Mouse (Mus musculus) hindbrain, embryonic 13.5 days (tissue): Measurements from ENCODE around the gene Klhl25. TPM values are rescaled to one million over a fixed set of nuclear protein-coding genes. Genes with fewer than 3 reads are reported as not detected.

Source experiments
- ATAC-seq: fragments of 200-750 bp; cut with Nextera tagmentation; 2 replicates; pipeline ENCODE4 v1.8.0; 2017; ENCODE audit warnings: moderate TSS enrichment; ENCODE audit not compliant: low FRiP score
- H3K27ac ChIP-seq: fragments of 300-500 bp; sonication (generic); 2 replicates; pipeline ENCODE4 v1.5.1; 2015; ENCODE audit warnings: inconsistent platforms, mild to moderate bottlenecking, moderate library complexity
- H3K27me3 ChIP-seq: fragments of 300-500 bp; sonication (generic); 2 replicates; pipeline ENCODE4 v1.6.1; 2015; ENCODE audit warnings: mild to moderate bottlenecking, inconsistent platforms
- H3K36me3 ChIP-seq: fragments of 300-500 bp; sonication (generic); 2 replicates; pipeline ENCODE4 v1.6.1; 2015; ENCODE audit warnings: mild to moderate bottlenecking, inconsistent platforms
- H3K4me1 ChIP-seq: fragments of 300-500 bp; sonication (generic); replicated peaks from 2 replicates; pipeline ENCODE4 v1.6.1; 2015; ENCODE audit warnings: inconsistent platforms
- H3K4me2 ChIP-seq: fragments of 300-500 bp; sonication (generic); 2 replicates; pipeline ENCODE4 v1.6.1; 2015; ENCODE audit warnings: inconsistent platforms, mild to moderate bottlenecking, moderate library complexity
- H3K4me3 ChIP-seq: fragments of 300-500 bp; sonication (generic); 2 replicates; pipeline ENCODE4 v1.5.1; 2015; ENCODE audit warnings: mild to moderate bottlenecking, inconsistent platforms
- H3K9ac ChIP-seq: fragments of 300-500 bp; sonication (generic); 2 replicates; pipeline ENCODE4 v1.6.1; 2015; ENCODE audit warnings: mild to moderate bottlenecking, inconsistent platforms
- H3K9me3 ChIP-seq: fragments of 300-500 bp; sonication (generic); 2 replicates; pipeline ENCODE4 v1.6.1; 2016; ENCODE audit warnings: inconsistent platforms
- WGBS: fragments of 180-500 bp; shearing (Covaris S2); methylation state at CpG from one replicate; pipeline ENCODE4 v1.1.7; 2015; 5-methylcytosine and 5-hydroxymethylcytosine counted together
- polyA plus RNA-seq: library from polyadenylated mRNA; unstranded; fragments of >200 nt; fragmentation: Nextera tagmentation; extraction: Ambion mirVana; gene quantifications from 2 replicates; pipeline ENCODE4 v1.2.1, GENCODE M21; 2015

The Klhl25 gene
- polyA plus RNA-seq = 25.7 and 32.9 TPM in 2 replicates

- H3K4me1 ChIP-seq = peaks cover 40% of the 10 kb centered on the region
- H3K9ac ChIP-seq = peak within 1 kb of the TSS; percentile 93
- no peaks in the 10 kb centered on the region for H3K9me3 ChIP-seq
- peak within 1 kb of the TSS; percentile 78 for H3K4me3 ChIP-seq
- no peaks in the 10 kb centered on the region for H3K36me3 ChIP-seq
- peak within 1 kb of the TSS; percentile 84 for H3K27ac ChIP-seq
- under 1% methylated on average over 59 of the region's 60 CpGs for WGBS
- peak within 1 kb of the TSS; percentile 75 for H3K4me2 ChIP-seq
- ATAC-seq = peak; percentile 93
- H3K27me3 ChIP-seq = no peaks in the 10 kb centered on the region
Observed at GRCm38 (mm10) chr7:75848115-75848775, at the start of gene Klhl25. Klhl25 (plus strand) TSS chr7:75848310.

DNA sequence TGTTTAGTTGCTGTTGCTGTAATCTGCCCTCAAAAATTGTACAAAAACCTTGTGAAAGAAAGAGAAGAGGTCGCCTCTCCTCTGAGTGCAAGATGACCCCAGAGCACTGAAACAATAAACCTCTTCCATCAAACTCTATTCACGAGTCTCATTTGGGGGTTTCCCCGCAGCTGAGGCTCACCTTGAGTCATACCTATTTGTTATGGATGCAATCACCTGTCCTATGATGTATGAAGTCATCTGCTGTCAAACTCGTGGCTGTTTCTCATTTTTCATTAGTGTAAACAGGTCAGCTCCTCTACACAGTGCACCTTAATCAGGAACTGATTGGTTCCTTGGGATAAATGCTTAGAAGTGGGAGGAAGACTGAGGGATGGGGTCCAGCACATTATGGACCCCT lies 47.6 kb upstream of the Klhl25 start:
- no peaks in the 10 kb centered on the region for H3K9me3 ChIP-seq
- no peak overlapping the region for H3K27ac ChIP-seq
- H3K27me3 ChIP-seq = no peaks in the 10 kb centered on the region
- ATAC-seq = no peak
- H3K4me2 ChIP-seq = no peak overlapping the region
- H3K4me3 ChIP-seq = no peak overlapping the region
- no peak overlapping the region for H3K9ac ChIP-seq
- no peaks in the 10 kb centered on the region for H3K36me3 ChIP-seq
- 73% methylated on average over 4 of the region's 4 CpGs for WGBS
- peaks cover 7% of the 10 kb centered on the region for H3K4me1 ChIP-seq

- Histone ChIP-seq H3K4me3 (no peak overlapping the region), H3K4me1 (peaks cover 11% of the 10 kb centered on the region), H3K27me3 (no peaks in the 10 kb centered on the region), H3K36me3 (no peaks in the 10 kb centered on the region), H3K9me3 (no peaks in the 10 kb centered on the region), H3K4me2 (no peak overlapping the region), H3K9ac (no peak overlapping the region), H3K27ac (no peak overlapping the region)
- ATAC-seq = no peak
- 85% methylated on average over 3 of the region's 3 CpGs for WGBS
Observed at GRCm38 (mm10) chr7:75801022-75801421, 47.1 kb upstream of the Klhl25 start.

- no peak overlapping the region for H3K9ac ChIP-seq
- no peak for ATAC-seq
- WGBS = 93% methylated on average over 5 of the region's 5 CpGs
Observed at GRCm38 (mm10) chr7:75801621-75802358, 46.3 kb upstream of the Klhl25 start.

DNA sequence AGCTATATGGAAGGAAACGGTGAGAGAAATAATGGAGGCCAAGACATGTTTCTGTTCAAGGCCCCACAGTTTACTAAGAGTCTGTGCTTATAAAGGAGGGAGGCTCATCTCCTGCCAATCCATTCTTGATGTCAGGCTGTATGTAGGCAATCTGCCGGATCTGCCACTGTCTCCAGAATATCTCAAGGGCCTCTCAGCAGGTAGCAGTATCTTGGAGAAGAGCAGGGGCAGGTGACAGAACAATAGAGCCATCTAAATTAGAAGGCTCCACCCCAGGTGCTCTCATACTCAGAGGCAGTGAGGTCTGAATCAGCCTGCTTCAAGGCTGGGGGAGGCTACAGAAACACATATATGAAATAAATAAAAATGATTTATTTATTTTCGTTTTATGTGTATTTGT lies 45.2 kb upstream of the Klhl25 start:
- H3K9me3 ChIP-seq = no peaks in the 10 kb centered on the region
- WGBS = 74% methylated on average over 3 of the region's 3 CpGs

More at GRCm38 (mm10) chr7:75801621-75802358, 46.3 kb upstream of the Klhl25 start:
- Histone ChIP-seq H3K27ac (no peak overlapping the region), H3K36me3 (no peaks in the 10 kb centered on the region), H3K4me1 (peaks cover 12% of the 10 kb centered on the region), H3K27me3 (no peaks in the 10 kb centered on the region), H3K9me3 (no peaks in the 10 kb centered on the region), H3K4me2 (no peak overlapping the region), H3K4me3 (no peak overlapping the region)

GRCm38 (mm10) chr7:75806161-75806560 lies 41.9 kb upstream of the Klhl25 start:
- no peak for ATAC-seq
- no peak overlapping the region for H3K4me2 ChIP-seq
- peaks cover 11% of the 10 kb centered on the region for H3K4me1 ChIP-seq
- no peaks in the 10 kb centered on the region for H3K36me3 ChIP-seq
- no peak overlapping the region for H3K9ac ChIP-seq
- no peak overlapping the region for H3K27ac ChIP-seq
- H3K4me3 ChIP-seq = no peak overlapping the region
- H3K27me3 ChIP-seq = no peaks in the 10 kb centered on the region
- 81% methylated on average over 4 of the region's 4 CpGs for WGBS
- no peaks in the 10 kb centered on the region for H3K9me3 ChIP-seq

More for the DNA sequence above, 45.2 kb upstream of the Klhl25 start:
- H3K27me3 ChIP-seq = no peaks in the 10 kb centered on the region
- H3K4me3 ChIP-seq = no peak overlapping the region
- peaks cover 11% of the 10 kb centered on the region for H3K4me1 ChIP-seq
- ATAC-seq = no peak
- H3K4me2 ChIP-seq = no peak overlapping the region
- H3K36me3 ChIP-seq = no peaks in the 10 kb centered on the region
- H3K9ac ChIP-seq = no peak overlapping the region
- no peak overlapping the region for H3K27ac ChIP-seq

GRCm38 (mm10) chr7:75806711-75807110 lies 41.4 kb upstream of the Klhl25 start:
- no peak overlapping the region for H3K4me3 ChIP-seq
- ATAC-seq = peak; percentile 43; the same call in 1 of the 2 replicates
- no peaks in the 10 kb centered on the region for H3K9me3 ChIP-seq
- H3K27ac ChIP-seq = no peak overlapping the region
- H3K27me3 ChIP-seq = no peaks in the 10 kb centered on the region
- no peak overlapping the region for H3K9ac ChIP-seq
- no peak overlapping the region for H3K4me2 ChIP-seq
- 47% methylated on average over 4 of the region's 4 CpGs for WGBS
- peaks cover 11% of the 10 kb centered on the region for H3K4me1 ChIP-seq
- H3K36me3 ChIP-seq = no peaks in the 10 kb centered on the region

GRCm38 (mm10) chr7:75807460-75808304 lies 40.4 kb upstream of the Klhl25 start:
- no peaks in the 10 kb centered on the region for H3K36me3 ChIP-seq
- no peak overlapping the region for H3K4me3 ChIP-seq
- H3K27ac ChIP-seq = no peak overlapping the region
- peaks cover 11% of the 10 kb centered on the region for H3K4me1 ChIP-seq
- H3K9ac ChIP-seq = no peak overlapping the region
- 84% methylated on average over 17 of the region's 17 CpGs for WGBS
- H3K27me3 ChIP-seq = no peaks in the 10 kb centered on the region
- ATAC-seq = no peak
- H3K4me2 ChIP-seq = no peak overlapping the region
- H3K9me3 ChIP-seq = no peaks in the 10 kb centered on the region

GRCm38 (mm10) chr7:75820687-75821086 lies 27.4 kb upstream of the Klhl25 start:
- Histone ChIP-seq H3K9ac (no peak overlapping the region), H3K36me3 (no peaks in the 10 kb centered on the region), H3K4me3 (no peak overlapping the region), H3K9me3 (no peaks in the 10 kb centered on the region), H3K27me3 (no peaks in the 10 kb centered on the region), H3K27ac (no peak overlapping the region), H3K4me2 (no peak overlapping the region), H3K4me1 (no peaks in the 10 kb centered on the region)
- WGBS = 93% methylated on average over 7 of the region's 7 CpGs
- no peak for ATAC-seq

- Histone ChIP-seq H3K9me3 (no peaks in the 10 kb centered on the region), H3K4me2 (no peak overlapping the region), H3K27ac (no peak overlapping the region), H3K4me3 (no peak overlapping the region), H3K4me1 (no peaks in the 10 kb centered on the region), H3K36me3 (no peaks in the 10 kb centered on the region), H3K27me3 (no peaks in the 10 kb centered on the region), H3K9ac (no peak overlapping the region)
- no peak for ATAC-seq
- 88% methylated on average over 8 of the region's 8 CpGs for WGBS
Observed at GRCm38 (mm10) chr7:75822087-75822668, 25.9 kb upstream of the Klhl25 start.

DNA sequence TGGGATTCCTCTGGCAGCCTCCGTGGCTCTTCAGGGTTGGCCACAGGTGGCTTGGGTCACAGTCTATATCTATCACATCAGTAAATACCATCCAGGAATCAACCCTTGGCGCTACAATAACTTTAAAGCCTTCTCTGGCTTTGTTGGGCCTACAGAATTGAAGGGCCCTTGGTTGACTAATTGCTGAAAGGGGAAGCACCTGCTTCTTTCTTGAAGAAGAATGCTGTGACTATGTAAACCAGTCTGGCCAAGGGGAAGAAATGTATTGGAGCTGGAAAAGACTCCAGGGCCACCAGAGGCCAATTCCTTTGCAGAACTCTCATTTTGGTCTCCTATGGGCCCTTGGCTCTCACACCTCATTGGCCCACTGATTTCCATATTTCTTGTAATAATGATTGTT lies 25.0 kb upstream of the Klhl25 start:
- Histone ChIP-seq H3K4me1 (0 out of 2 replicates have a peak, but pooled peaks cover 4% of the 10 kb centered on the region), H3K4me2 (no peak overlapping the region), H3K27ac (no peak overlapping the region), H3K9ac (no peak overlapping the region), H3K4me3 (no peak overlapping the region), H3K36me3 (no peaks in the 10 kb centered on the region), H3K9me3 (no peaks in the 10 kb centered on the region), H3K27me3 (no peaks in the 10 kb centered on the region)
- WGBS = 80% methylated on average over 2 of the region's 2 CpGs
- no peak for ATAC-seq
